Mouse (Mus musculus) megakaryocyte, embryonic 14.5 days (primary cell): Measurements from ENCODE around the gene Dclk2. TPM values are rescaled to one million over a fixed set of nuclear protein-coding genes. Genes with fewer than 3 reads are reported as not detected.

Experiments used
- H3K27me3 ChIP-seq: replicated peaks from 2 replicates; pipeline ENCODE3; 2012; ENCODE audit warnings: inconsistent platforms
- H3K36me3 ChIP-seq: replicated peaks from 2 replicates; pipeline ENCODE3; 2012; ENCODE audit warnings: low read length, inconsistent platforms, mixed read lengths
- H3K4me1 ChIP-seq: 2 replicates; pipeline ENCODE4 v1.6.1; 2012; ENCODE audit warnings: inconsistent platforms
- H3K4me3 ChIP-seq: replicated peaks from 2 replicates; pipeline ENCODE3; 2012; ENCODE audit warnings: moderate library complexity, mild to moderate bottlenecking, inconsistent platforms
- H3K9me3 ChIP-seq: 2 replicates; pipeline ENCODE4 v1.6.1; 2012; ENCODE audit warnings: inconsistent platforms
- FLI1 ChIP-seq: IDR thresholded peaks from 2 replicates; pipeline ENCODE4 v1.6.1; 2012; ENCODE audit warnings: low read length, inconsistent platforms, mixed read lengths
- GATA1 ChIP-seq: IDR thresholded peaks from 3 replicates; pipeline ENCODE4 v1.6.1; 2012; ENCODE audit warnings: mixed read lengths, low read length, inconsistent platforms, borderline replicate concordance
- polyA plus RNA-seq: library from polyadenylated mRNA; stranded (reverse); fragments of >175 nt; gene quantifications from 2 replicates; pipeline ENCODE4 v1.2.3, GENCODE M21; 2012; ENCODE audit warnings: low replicate concordance; ENCODE audit not compliant: insufficient read depth

Gene Dclk2
- polyA plus RNA-seq, 1 experiment = 4.5 TPM

DNA sequence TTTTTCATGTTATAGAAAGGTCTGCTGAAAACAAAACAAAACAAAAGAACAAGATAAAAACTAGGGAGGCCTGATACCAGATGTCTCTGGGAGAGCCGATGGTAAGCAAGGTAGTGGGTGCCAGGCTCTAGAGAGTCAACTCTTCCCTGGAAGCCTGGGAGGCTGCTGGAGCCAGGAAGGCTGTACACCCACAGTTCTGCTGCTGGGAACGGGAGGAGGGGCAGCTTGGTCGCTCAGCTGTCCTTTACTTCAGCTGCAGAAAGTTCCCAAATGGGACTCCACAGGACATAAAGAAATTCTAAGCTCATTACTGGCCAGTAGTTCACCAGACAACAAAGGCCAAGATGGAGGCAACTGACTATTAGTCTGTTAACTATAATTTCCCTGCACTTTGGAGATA lies 50.2 kb downstream of the Dclk2 start:
- no peak overlapping the region for H3K4me3 ChIP-seq
- H3K36me3 ChIP-seq = no peaks in the 10 kb centered on the region
- H3K9me3 ChIP-seq = no peaks in the 10 kb centered on the region
- TF ChIP-seq GATA1 = no peak
- H3K27me3 ChIP-seq = no peaks in the 10 kb centered on the region
- peaks cover 27% of the 10 kb centered on the region for H3K4me1 ChIP-seq

DNA sequence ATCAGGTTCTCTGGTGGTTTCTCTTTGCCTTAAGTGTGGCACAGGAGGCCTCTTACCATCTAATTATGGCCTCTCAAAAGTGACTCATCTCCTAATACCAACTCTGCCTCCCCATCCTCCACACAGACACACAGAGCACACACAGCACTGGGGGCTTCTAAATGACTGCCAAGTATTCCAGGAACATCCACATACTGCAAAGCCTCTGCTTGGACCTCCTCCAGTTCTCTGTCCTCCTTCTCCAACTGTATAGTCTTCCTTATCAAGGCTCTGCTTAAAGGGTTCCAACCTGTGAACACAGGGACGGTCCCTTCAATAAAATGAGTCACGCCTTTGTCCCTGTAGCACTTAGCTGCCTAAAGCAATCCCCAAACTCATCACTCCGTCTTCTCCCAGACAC lies 51.9 kb downstream of the Dclk2 start:
- no peak overlapping the region for H3K4me3 ChIP-seq
- TF ChIP-seq GATA1 (no peak), FLI1 (no peak)
- no peaks in the 10 kb centered on the region for H3K27me3 ChIP-seq

DNA sequence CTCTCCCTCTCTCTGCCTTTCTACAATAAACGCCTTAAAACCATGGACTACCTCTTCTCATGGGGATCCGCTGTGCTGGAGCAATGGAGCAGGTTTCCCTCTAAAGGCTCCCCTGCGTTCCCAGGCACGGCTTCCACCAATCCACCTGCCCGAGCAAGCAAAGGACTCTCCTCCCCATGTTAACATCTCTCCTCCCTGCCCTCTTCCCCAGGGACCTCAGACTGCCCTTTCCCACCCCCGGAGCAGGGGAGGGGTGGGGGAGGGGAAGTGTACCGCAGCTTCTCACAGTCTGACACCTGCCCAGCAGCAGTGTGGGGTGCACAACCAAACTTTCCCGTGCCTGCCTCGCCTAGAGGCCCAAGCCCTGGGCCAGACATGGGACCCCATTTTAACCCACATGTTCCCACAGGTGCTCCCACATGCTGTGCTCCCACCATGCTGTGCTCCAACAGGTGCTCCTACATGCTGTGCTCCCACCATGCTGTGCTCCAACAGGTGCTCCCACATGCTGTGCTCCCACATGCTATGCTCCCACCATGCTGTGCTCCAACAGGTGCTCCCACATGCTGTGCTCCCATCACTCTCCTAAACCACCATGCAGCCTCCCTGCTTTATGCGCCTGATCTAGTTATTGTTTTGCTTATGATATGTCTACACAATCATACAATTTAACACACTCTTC lies 57.2 kb downstream of the Dclk2 start:
- Histone ChIP-seq H3K9me3 (no peaks in the 10 kb centered on the region), H3K4me3 (no peak overlapping the region)
- no peak for TF ChIP-seq FLI1
- TF ChIP-seq GATA1 = no peak

More for the DNA sequence above, 51.9 kb downstream of the Dclk2 start:
- Histone ChIP-seq H3K36me3 (no peaks in the 10 kb centered on the region), H3K9me3 (no peaks in the 10 kb centered on the region), H3K4me1 (peaks cover 20% of the 10 kb centered on the region)

DNA sequence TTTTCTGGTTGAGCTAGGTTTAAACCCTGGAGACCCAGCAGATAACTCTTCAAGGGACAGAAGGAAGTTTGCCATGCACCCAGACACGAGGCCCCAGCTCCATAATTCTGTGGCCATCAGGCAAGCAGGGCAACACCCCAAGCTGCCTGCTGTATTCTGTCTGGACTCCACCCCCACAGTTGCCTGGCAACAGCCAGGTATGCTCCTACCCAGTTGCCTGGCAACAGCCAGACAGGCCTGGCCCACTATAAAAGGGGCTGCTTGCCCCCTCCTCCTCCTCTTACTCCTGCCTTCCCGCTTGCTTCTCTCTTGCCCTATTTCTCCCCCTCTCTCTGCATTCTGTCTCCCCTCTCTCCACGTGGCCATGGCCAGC lies 57.7 kb downstream of the Dclk2 start:
- H3K27me3 ChIP-seq = peaks cover 2% of the 10 kb centered on the region
- H3K36me3 ChIP-seq = no peaks in the 10 kb centered on the region
- TF ChIP-seq FLI1 = no peak
- TF ChIP-seq GATA1 = no peak
- H3K9me3 ChIP-seq = no peaks in the 10 kb centered on the region
- no peak overlapping the region for H3K4me3 ChIP-seq
- peaks cover 3% of the 10 kb centered on the region; the same call in 1 of the 2 replicates for H3K4me1 ChIP-seq

More for the DNA sequence above, 57.2 kb downstream of the Dclk2 start:
- Histone ChIP-seq H3K27me3 (peaks cover 2% of the 10 kb centered on the region), H3K36me3 (no peaks in the 10 kb centered on the region), H3K4me1 (peaks cover 5% of the 10 kb centered on the region; the same call in 1 of the 2 replicates)

DNA sequence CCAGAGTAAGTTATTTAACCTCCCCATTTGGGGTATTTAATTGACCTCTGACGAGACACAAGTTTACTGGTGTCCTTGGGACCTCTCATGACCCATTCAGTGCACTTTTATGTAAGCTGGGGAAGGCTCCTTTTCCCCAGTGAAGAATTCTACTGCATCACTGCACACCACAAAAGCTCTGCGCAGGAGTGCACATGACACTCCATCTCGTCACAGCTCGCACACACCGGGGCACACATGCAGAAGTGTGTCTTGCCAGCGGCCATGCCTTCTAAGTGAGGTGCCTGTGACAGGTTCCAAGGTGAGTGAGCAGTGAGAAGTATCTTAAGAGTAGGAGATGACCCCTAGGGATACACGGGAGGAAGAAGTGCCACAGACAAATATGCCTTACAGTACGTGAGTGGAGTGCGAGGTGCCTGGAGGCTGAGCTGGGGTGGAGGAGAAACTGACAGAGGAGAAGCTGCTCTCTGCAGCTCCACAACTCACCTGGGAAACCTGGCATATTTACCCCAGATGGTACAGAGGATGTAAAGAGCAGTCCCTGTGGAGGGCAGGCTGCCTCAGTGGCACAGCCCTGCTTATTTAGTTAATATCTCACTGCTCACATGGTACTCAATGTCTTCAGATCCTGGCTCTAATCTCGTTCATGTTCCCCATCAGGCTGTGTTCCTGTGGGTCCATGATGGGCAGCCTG lies 58.3 kb downstream of the Dclk2 start:
- Histone ChIP-seq H3K27me3 (peaks cover 2% of the 10 kb centered on the region), H3K4me3 (no peak overlapping the region), H3K9me3 (no peaks in the 10 kb centered on the region), H3K36me3 (no peaks in the 10 kb centered on the region), H3K4me1 (no peaks in the 10 kb centered on the region; the same call in 1 of the 2 replicates)
- no peak for TF ChIP-seq FLI1
- no peak for TF ChIP-seq GATA1

DNA sequence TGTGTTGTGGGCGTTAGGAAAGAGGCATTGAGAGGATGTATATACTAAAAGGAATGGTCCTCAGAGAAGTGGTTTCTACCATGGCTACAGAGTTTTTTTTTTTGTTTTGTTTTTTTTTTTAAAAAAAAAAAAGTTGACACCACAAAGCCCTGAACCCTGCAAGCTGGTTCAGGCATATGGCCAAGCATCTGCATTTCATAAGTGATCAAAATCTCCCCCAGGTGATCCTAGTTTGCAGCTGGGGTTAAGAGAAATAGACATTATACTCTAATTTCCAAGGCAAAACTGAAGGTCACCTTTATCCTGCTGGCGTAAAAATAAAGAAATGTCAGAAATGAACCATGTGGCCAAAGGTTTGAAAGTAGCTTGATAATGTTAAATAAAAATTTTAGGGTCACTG lies 60.9 kb downstream of the Dclk2 start:
- Histone ChIP-seq H3K27me3 (peaks cover 2% of the 10 kb centered on the region), H3K36me3 (no peaks in the 10 kb centered on the region), H3K9me3 (no peaks in the 10 kb centered on the region), H3K4me3 (no peak overlapping the region), H3K4me1 (no peaks in the 10 kb centered on the region; the same call in 1 of the 2 replicates)
- TF ChIP-seq FLI1 = no peak
- no peak for TF ChIP-seq GATA1

DNA sequence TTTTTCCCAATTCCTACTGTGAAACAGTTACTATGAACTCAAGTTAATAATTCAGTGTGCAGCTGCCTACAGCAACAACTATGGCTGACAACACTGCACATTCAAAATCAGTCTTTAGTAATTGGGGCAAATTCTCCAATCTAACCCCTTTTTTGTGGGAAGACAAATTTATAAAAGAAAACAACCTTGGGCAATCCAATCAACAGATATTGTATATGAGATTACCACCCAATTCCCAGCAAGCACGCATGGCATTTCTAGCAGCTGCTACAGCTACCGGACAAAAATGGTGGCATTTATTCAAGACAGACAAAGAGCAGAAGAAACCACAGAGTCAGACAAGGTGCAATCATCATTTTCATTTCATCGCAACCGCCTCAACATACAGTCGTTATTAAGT lies 62.0 kb downstream of the Dclk2 start:
- H3K36me3 ChIP-seq = no peaks in the 10 kb centered on the region
- H3K4me3 ChIP-seq = no peak overlapping the region
- TF ChIP-seq FLI1 (no peak), GATA1 (no peak)
- no peaks in the 10 kb centered on the region for H3K9me3 ChIP-seq
- H3K27me3 ChIP-seq = peaks cover 2% of the 10 kb centered on the region
- no peaks in the 10 kb centered on the region; the same call in 1 of the 2 replicates for H3K4me1 ChIP-seq

DNA sequence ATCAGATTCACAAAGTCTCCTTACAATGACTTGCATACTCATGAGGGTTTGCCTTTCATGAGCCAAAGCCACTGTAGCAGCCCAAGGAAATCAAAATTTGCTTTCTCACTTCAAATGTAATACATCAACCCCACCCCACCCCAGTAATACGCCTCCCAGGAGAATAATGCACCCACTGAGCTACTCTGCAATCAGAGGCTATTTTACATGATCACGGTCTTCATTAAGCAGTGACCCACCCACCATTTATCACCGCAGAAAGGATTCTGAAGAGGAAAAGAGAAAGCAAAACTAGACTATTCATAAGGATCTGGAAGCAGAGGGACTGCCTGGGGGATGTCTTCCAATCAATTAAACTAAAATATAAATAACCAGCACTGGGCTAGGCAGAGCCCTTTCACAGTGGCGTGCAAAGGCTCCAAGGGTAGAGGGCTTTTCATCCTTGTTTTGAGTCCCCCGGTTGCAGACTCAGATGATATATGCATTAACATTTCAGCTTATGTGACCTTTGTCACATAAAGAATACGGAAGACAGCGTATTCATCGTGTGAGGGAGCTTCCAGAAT lies 62.7 kb downstream of the Dclk2 start:
- H3K27me3 ChIP-seq = peaks cover 2% of the 10 kb centered on the region
- H3K4me3 ChIP-seq = no peak overlapping the region
- no peaks in the 10 kb centered on the region for H3K9me3 ChIP-seq
- TF ChIP-seq GATA1 (no peak), FLI1 (no peak)
- H3K36me3 ChIP-seq = no peaks in the 10 kb centered on the region
- no peaks in the 10 kb centered on the region; the same call in 1 of the 2 replicates for H3K4me1 ChIP-seq

DNA sequence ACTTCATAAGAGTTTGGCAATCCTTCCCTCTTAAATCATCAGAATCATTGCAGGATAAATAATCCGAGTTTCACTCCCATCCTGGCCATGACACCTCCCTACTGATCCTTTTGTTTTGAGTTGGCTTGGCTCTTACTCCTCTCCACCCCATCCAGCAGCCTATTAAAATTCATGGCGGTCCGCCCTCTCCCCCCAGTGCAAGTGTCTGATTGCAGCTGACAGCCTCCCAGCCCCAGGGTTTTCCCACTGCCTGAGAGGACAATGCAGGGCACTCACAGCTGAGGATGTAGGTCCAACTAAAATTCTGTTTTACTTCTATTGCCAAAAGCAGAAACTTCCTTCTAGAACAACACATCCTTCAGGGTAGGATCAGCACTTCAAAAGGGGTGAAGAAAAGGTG lies 67.8 kb downstream of the Dclk2 start:
- Histone ChIP-seq H3K9me3 (no peaks in the 10 kb centered on the region), H3K4me1 (peaks cover 4% of the 10 kb centered on the region; the same call in 1 of the 2 replicates), H3K27me3 (peaks cover 3% of the 10 kb centered on the region), H3K36me3 (no peaks in the 10 kb centered on the region), H3K4me3 (no peak overlapping the region)
- no peak for TF ChIP-seq FLI1
- no peak for TF ChIP-seq GATA1

DNA sequence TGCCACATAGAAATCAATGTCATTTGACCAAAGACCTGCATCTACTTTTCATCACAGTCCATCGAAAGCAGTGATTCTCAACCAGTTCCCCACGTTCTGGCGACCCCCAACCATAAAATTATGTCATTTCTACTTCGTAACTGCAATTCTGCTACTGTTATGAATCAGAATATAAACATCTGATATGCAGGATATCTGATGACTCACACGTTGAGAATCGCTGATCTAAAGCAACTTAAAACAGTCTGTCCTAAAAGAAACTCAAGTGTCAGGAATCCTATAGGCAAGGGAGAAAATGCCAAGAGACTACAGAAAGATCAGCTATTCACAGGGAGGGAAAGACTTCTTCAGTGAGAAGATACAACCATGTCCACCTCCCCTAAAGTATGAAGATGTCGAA lies 69.5 kb downstream of the Dclk2 start:
- no peak overlapping the region for H3K4me3 ChIP-seq
- TF ChIP-seq GATA1 = no peak
- TF ChIP-seq FLI1 = no peak
- no peaks in the 10 kb centered on the region for H3K36me3 ChIP-seq
- H3K27me3 ChIP-seq = peaks cover 3% of the 10 kb centered on the region
- H3K4me1 ChIP-seq = peaks cover 4% of the 10 kb centered on the region; the same call in 1 of the 2 replicates
- no peaks in the 10 kb centered on the region for H3K9me3 ChIP-seq
